Mouse (Mus musculus): Measurements from ENCODE around the gene Khdrbs1. TPM values are rescaled to one million over a fixed set of nuclear protein-coding genes. Genes with fewer than 3 reads are reported as not detected.

The Khdrbs1 gene
- total and polyA plus RNA-seq, 3 experiments: 58.6 to 125 (median 67.4) TPM

GRCm38 (mm10) chr4:129696158-129696985, 45.7 kb downstream of the Khdrbs1 start, which contains the start of gene Tmem39b:
Gene Tmem39b (minus strand): TSS chr4:129696838.
- H3K27me3 ChIP-seq (replicated peaks): no peaks in the 10 kb centered on the region
- in situ Hi-C loops (cut with MboI; ENCODE audit: low pct_ligation_motif_present, low pct_unique_long_range_greater_than_20kb, low sequenced_read_pairs): no loop called here
- H3K4me3 ChIP-seq (replicated peaks in 1 of 3; ENCODE audit: low read depth in 2 of 3, low read length in 2 of 3, poor library complexity in 1 of 3): peak within 1 kb of the TSS; percentile 81 to 83 (median 82)
- no peaks in the 10 kb centered on the region for H3K9me3 ChIP-seq (replicated peaks; ENCODE audit: low read length)
- H3K4me1 ChIP-seq (ENCODE audit: control insufficient read depth in 1 of 2, insufficient read depth in 2 of 2): peaks cover 0 to 19% of the 10 kb centered on the region in 2 experiments; a peak in 2 of 4 replicates
- dilution Hi-C loops (cut with MboI; ENCODE audit: extremely low pct_ligation_motif_present, extremely low pct_unique_long_range_greater_than_20kb, low sequenced_read_pairs): no loop called here
- peak within 1 kb of the TSS; percentile 78 for H3K9ac ChIP-seq (ENCODE audit: insufficient read depth, low read depth)
- H3K79me2 ChIP-seq (replicated peaks; ENCODE audit: control insufficient read depth, extremely low read depth, insufficient read depth, poor library complexity, severe bottlenecking): peaks cover 4% of the 10 kb centered on the region; the same call in 1 of the 2 replicates
- H3K36me3 ChIP-seq (replicated peaks in 1 of 2; ENCODE audit: control insufficient read depth in 1 of 2, insufficient read depth in 1 of 2, low read length in 1 of 2): peaks cover 21 to 35% of the 10 kb centered on the region in 2 experiments
- peak; percentile 90 for DNase-seq (ENCODE audit: extremely low read depth)
- H3K4me2 ChIP-seq (ENCODE audit: insufficient read depth, low read depth, poor library complexity, severe bottlenecking): peak within 1 kb of the TSS; percentile 84
- TF ChIP-seq ETS1 (conservative IDR thresholded peaks at IDR 0.05; ENCODE audit: low read depth, low read length) (no peak), TBP (conservative IDR thresholded peaks at IDR 0.05; ENCODE audit: low read depth, low read length) (0 out of 2 replicates have a peak, but pooled peaks have one; percentile 15), E2F4 (IDR thresholded peaks at IDR 0.05; ENCODE audit: insufficient replicate concordance, low read depth, low read length) (no peak), MAFK (IDR thresholded peaks at IDR 0.05; ENCODE audit: insufficient replicate concordance, low read length) (no peak), ELF1 (IDR thresholded peaks at IDR 0.05; ENCODE audit: low read depth, low read length) (peak; percentile 41; the same call in 1 of the 2 replicates), CHD2 (IDR thresholded peaks at IDR 0.05; ENCODE audit: low read length) (peak; percentile 75), USF1 (IDR thresholded peaks at IDR 0.05; ENCODE audit: low read depth, low read length) (no peak), RCOR1 (conservative IDR thresholded peaks at IDR 0.05; ENCODE audit: low read depth, low read length) (no peak), HCFC1 (IDR thresholded peaks at IDR 0.05; ENCODE audit: low read depth, low read length) (peak; percentile 78), POLR2A (IDR thresholded peaks at IDR 0.05; ENCODE audit: low read depth, low read length) (peak; percentile 71), TCF12 (IDR thresholded peaks at IDR 0.05; ENCODE audit: low read depth, low read length) (peak; percentile 54; the same call in 1 of the 2 replicates), CHD1 (IDR thresholded peaks at IDR 0.05; ENCODE audit: low read depth, low read length) (0 out of 2 replicates have a peak, but pooled peaks have one; percentile 56), ZKSCAN1 (IDR thresholded peaks at IDR 0.05; ENCODE audit: borderline replicate concordance, low read depth, low read length) (no peak), BHLHE40 (IDR thresholded peaks at IDR 0.05; ENCODE audit: low read depth, low read length) (peak; percentile 78), MYC (IDR thresholded peaks at IDR 0.05; ENCODE audit: low read depth, low read length) (peak; percentile 6; the same call in 1 of the 2 replicates), POLR2AphosphoS2 (IDR thresholded peaks at IDR 0.05; ENCODE audit: low read depth, low read length) (peak; percentile 69; the same call in 1 of the 2 replicates), NRF1 (IDR thresholded peaks at IDR 0.05; ENCODE audit: low read depth, low read length) (peak; percentile 61; the same call in 1 of the 2 replicates)
- H3K27ac ChIP-seq (ENCODE audit: insufficient read depth, low read depth): peak within 1 kb of the TSS; percentile 20; the same call in 1 of the 2 replicates

DNA sequence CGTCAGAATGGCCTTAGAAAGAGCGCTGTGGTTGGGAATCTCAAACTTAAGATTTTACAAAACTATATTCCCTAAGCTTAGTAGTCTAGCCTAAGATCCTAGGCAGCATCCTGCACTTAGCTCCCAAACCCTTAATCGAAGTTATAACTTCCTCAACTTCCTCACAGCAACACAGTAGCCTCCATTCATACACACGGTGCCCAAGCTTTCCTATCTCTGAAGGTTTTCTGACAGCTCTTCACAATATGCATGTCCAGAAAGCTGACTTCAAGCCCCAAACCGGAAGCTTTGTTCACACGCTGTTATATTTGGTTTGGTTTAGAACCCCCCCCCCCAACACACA, 46.3 kb downstream of the Khdrbs1 start:
- no peak for TF ChIP-seq CHD1 (IDR thresholded peaks at IDR 0.05; ENCODE audit: low read depth, low read length)
- no peak for TF ChIP-seq MYC (IDR thresholded peaks at IDR 0.05; ENCODE audit: low read depth, low read length)
- TF ChIP-seq MXI1 (IDR thresholded peaks at IDR 0.05; ENCODE audit: low read depth, low read length): no peak; the same call in 1 of the 2 replicates
- TF ChIP-seq HCFC1 (IDR thresholded peaks at IDR 0.05; ENCODE audit: low read depth, low read length): no peak
- TF ChIP-seq ELF1 (IDR thresholded peaks at IDR 0.05; ENCODE audit: low read depth, low read length): no peak
- no peak for TF ChIP-seq MAX (IDR thresholded peaks at IDR 0.05; ENCODE audit: low read length)
- TF ChIP-seq ZMIZ1 (IDR thresholded peaks at IDR 0.05; ENCODE audit: low read depth, low read length): no peak
- no peak for TF ChIP-seq CTCF (conservative IDR thresholded peaks at IDR 0.05 in 1 of 2, IDR thresholded peaks at IDR 0.05 in 1 of 2; ENCODE audit: low read depth in 2 of 2, low read length in 2 of 2)
- TF ChIP-seq E2F4 (IDR thresholded peaks at IDR 0.05; ENCODE audit: insufficient replicate concordance, low read depth, low read length): no peak
- TF ChIP-seq UBTF (IDR thresholded peaks at IDR 0.05; ENCODE audit: low read depth, low read length): no peak
- TF ChIP-seq EP300 (IDR thresholded peaks at IDR 0.05; ENCODE audit: low read length): no peak
- no peak for TF ChIP-seq POLR2A (IDR thresholded peaks at IDR 0.05; ENCODE audit: low read depth, low read length)
- no peak for TF ChIP-seq JUN (IDR thresholded peaks at IDR 0.05; ENCODE audit: insufficient read depth, low read depth, low read length)
- TF ChIP-seq CHD2 (IDR thresholded peaks at IDR 0.05; ENCODE audit: low read length): no peak
- TF ChIP-seq MAFK (IDR thresholded peaks at IDR 0.05; ENCODE audit: insufficient replicate concordance, low read length): no peak
- H3K4me2 ChIP-seq (ENCODE audit: insufficient read depth, low read depth, poor library complexity, severe bottlenecking): peak overlapping the region; percentile 84
- no peaks in the 10 kb centered on the region for H3K27me3 ChIP-seq (replicated peaks)
- no peak for DNase-seq (ENCODE audit: extremely low read depth)
- H3K4me1 ChIP-seq (ENCODE audit: control insufficient read depth in 1 of 2, insufficient read depth in 2 of 2): peaks cover 0 to 19% of the 10 kb centered on the region in 2 experiments; a peak in 2 of 4 replicates
- in situ Hi-C loops (cut with MboI; ENCODE audit: low pct_ligation_motif_present, low pct_unique_long_range_greater_than_20kb, low sequenced_read_pairs) (no loop called here), dilution Hi-C loops (cut with MboI; ENCODE audit: extremely low pct_ligation_motif_present, extremely low pct_unique_long_range_greater_than_20kb, low sequenced_read_pairs) (no loop called here)
- H3K79me2 ChIP-seq (replicated peaks; ENCODE audit: control insufficient read depth, extremely low read depth, insufficient read depth, poor library complexity, severe bottlenecking): peaks cover 4% of the 10 kb centered on the region; the same call in 1 of the 2 replicates
- H3K9ac ChIP-seq (ENCODE audit: insufficient read depth, low read depth): peak overlapping the region; percentile 73; the same call in 1 of the 2 replicates
- no peaks in the 10 kb centered on the region for H3K9me3 ChIP-seq (replicated peaks; ENCODE audit: low read length)
- H3K27ac ChIP-seq (ENCODE audit: insufficient read depth, low read depth): no peak overlapping the region
- H3K36me3 ChIP-seq (replicated peaks in 1 of 2; ENCODE audit: control insufficient read depth in 1 of 2, insufficient read depth in 1 of 2, low read length in 1 of 2): peaks cover 24 to 34% of the 10 kb centered on the region in 2 experiments
- H3K4me3 ChIP-seq (replicated peaks in 1 of 3; ENCODE audit: low read depth in 2 of 3, low read length in 2 of 3, poor library complexity in 1 of 3): peak overlapping the region; percentile 81 to 83 (median 82)

Data from CH12.LX (cell line).